Comparison of ENCODE assay signal across 12 mouse cellular contexts in the genomic region with DNA sequence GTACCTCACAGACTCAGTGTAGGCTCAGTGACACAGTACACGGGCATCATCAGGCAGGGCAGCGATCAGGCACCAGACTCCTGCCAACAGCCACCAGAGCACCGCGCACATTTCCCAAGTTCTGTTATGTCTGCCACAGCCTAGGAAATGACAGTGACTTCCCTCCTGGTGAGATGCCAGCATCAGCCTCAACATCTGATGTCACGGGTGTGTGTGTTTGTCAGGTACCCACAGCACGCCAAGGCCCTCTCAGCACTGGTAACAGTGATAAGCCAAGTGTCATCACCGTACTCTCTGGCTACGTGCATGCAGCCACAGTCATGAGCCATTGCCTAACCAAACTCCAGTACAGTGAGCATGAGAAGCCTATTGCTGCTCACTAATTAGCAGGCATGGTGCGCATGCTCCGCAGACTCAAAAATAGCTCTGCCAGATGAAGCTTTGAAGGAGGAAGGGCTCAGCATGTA. TPM values are rescaled to one million over a fixed set of nuclear protein-coding genes. Genes with fewer than 3 reads are reported as not detected.
DNase-seq lines count a peak whose midpoint lies in the region; ATAC-seq and TF ChIP-seq lines count a peak whose summit lies in the region.
"Had no signal": no experiment of that assay in that cellular context is flagged by ENCODE, and none has a peak within 500 bp of the region (broad histone marks: within the 10 kb centered on the region; RNA-seq: fewer than 3 reads in every experiment).

No protein-coding gene starts in this region.

- no peaks in the 10 kb centered on the region for H3K9me3 ChIP-seq in forebrain, postnatal 0 days (ENCODE audit: low read length)
- no peaks in the 10 kb centered on the region for H3K9me3 ChIP-seq in midbrain, embryonic 13.5 days
- H3K9me3 ChIP-seq: lung, embryonic 15.5 days had no signal

- peak; percentile 88 for ATAC-seq in forebrain, postnatal 0 days
- no peak for ATAC-seq in midbrain, embryonic 13.5 days
- ATAC-seq: inflammation-experienced regulatory T-cells, adult 6 months had no signal

- no peaks in the 10 kb centered on the region for H3K27me3 ChIP-seq in forebrain, postnatal 0 days (ENCODE audit: insufficient read depth, low read length)
- no peaks in the 10 kb centered on the region for H3K27me3 ChIP-seq in midbrain, embryonic 13.5 days
- H3K27me3 ChIP-seq: lung, embryonic 15.5 days had no signal

- no peak for TF ChIP-seq CTCF in forebrain, postnatal 0 days (IDR thresholded peaks at IDR 0.05; ENCODE audit: low read depth)
- no peak for TF ChIP-seq CTCF in olfactory bulb, adult 2 months (IDR thresholded peaks at IDR 0.05; ENCODE audit: insufficient read depth, low read depth, low read length)

- H3K4me2 ChIP-seq in forebrain, postnatal 0 days (ENCODE audit: low read depth): no peak overlapping the region
- H3K4me2 ChIP-seq in midbrain, embryonic 13.5 days (replicated peaks): no peak overlapping the region
- H3K4me2 ChIP-seq: lung, embryonic 15.5 days had no signal

- peak overlapping the region; percentile 59 for H3K27ac ChIP-seq in forebrain, postnatal 0 days (ENCODE audit: low read depth, low read length)
- peak overlapping the region; percentile 81 for H3K27ac ChIP-seq in olfactory bulb, adult 2 months (ENCODE audit: insufficient read depth, low read depth, low read length)
- no peak overlapping the region for H3K27ac ChIP-seq in midbrain, embryonic 13.5 days
- H3K27ac ChIP-seq: lung, embryonic 15.5 days had no signal

- no peak overlapping the region for H3K4me3 ChIP-seq in forebrain, postnatal 0 days (ENCODE audit: low read depth, low read length)
- H3K4me3 ChIP-seq in olfactory bulb, adult 2 months (ENCODE audit: insufficient read depth, low read depth, low read length): no peak overlapping the region
- H3K4me3 ChIP-seq in midbrain, embryonic 13.5 days (replicated peaks): no peak overlapping the region
- H3K4me3 ChIP-seq: erythroblast, embryonic 14.5 days; lung, embryonic 15.5 days had no signal

- TF ChIP-seq POLR2A in olfactory bulb, adult 2 months (IDR thresholded peaks at IDR 0.05; ENCODE audit: insufficient read depth, low read depth, low read length): no peak

- no peak overlapping the region for H3K9ac ChIP-seq in forebrain, postnatal 0 days
- no peak overlapping the region for H3K9ac ChIP-seq in midbrain, embryonic 13.5 days (replicated peaks)
- H3K9ac ChIP-seq: lung, embryonic 15.5 days had no signal

- DNase-seq in left cerebral cortex, adult 9 months (ENCODE audit: low spot score in 2 of 2): peak; percentile 44 to 55
- DNase-seq in left cerebral cortex, postnatal 4 days: no peak
- peak; percentile 77 for DNase-seq in forebrain, postnatal 0 days
- peak; percentile 51 to 52 for DNase-seq in layer of hippocampus, postnatal 14 days (ENCODE audit: low spot score in 2 of 2)
- no peak for DNase-seq in thymus, postnatal 36 days
- no peak for DNase-seq in lung, postnatal 14 days

- no peaks in the 10 kb centered on the region for H3K36me3 ChIP-seq in forebrain, postnatal 0 days (ENCODE audit: insufficient read depth)
- H3K36me3 ChIP-seq in midbrain, embryonic 13.5 days: no peaks in the 10 kb centered on the region
- H3K36me3 ChIP-seq: lung, embryonic 15.5 days had no signal

- intact Hi-C loops in left cerebral cortex, postnatal 4 days (cut with DNase I): no loop called here

- 65% methylated on average over 10 of the region's 10 CpGs for WGBS in forebrain, postnatal 0 days
- WGBS in olfactory bulb, adult 2 months: 23% methylated on average over 10 of the region's 10 CpGs
- 92% methylated on average over 10 of the region's 10 CpGs for WGBS in midbrain, embryonic 13.5 days

- H3K4me1 ChIP-seq in forebrain, postnatal 0 days (ENCODE audit: insufficient read depth): 0 out of 2 replicates have a peak, but pooled peaks cover 4% of the 10 kb centered on the region
- H3K4me1 ChIP-seq in olfactory bulb, adult 2 months (ENCODE audit: control insufficient read depth, insufficient read depth, low read length): peaks cover 33% of the 10 kb centered on the region
- no peaks in the 10 kb centered on the region for H3K4me1 ChIP-seq in midbrain, embryonic 13.5 days (replicated peaks)
- H3K4me1 ChIP-seq: lung, embryonic 15.5 days had no signal

RNA-seq across cellular contexts. Expression of gene F10, which starts 0.7 kb away (rescaled TPM):
- total RNA-seq in left cerebral cortex, postnatal 4 days (2021): under 1 TPM in 1 of 2 experiments, not detected in 1; 0.80 TPM
- 0.15 and 0.33 TPM in 2 replicates for total RNA-seq in forebrain, postnatal 0 days (2014; rRNA removed)
- 0.16 and 0.25 TPM in 2 replicates for polyA plus RNA-seq in forebrain, postnatal 0 days (2015; fragmentation: Nextera tagmentation; extraction: Ambion mirVana)
- total RNA-seq in layer of hippocampus, postnatal 14 days (2021): not detected
- polyA plus RNA-seq in olfactory bulb, adult 2 months (2012; ENCODE audit: insufficient read depth, insufficient read length, low replicate concordance, missing spikeins): not detected in 2 replicates
- polyA plus RNA-seq in midbrain, embryonic 13.5 days (2015; fragmentation: Nextera tagmentation; extraction: Ambion mirVana): 0.35 and 0.42 TPM in 2 replicates
- polyA plus RNA-seq: inflammation-experienced regulatory T-cells, adult 6 months had no signal

RNA-seq across cellular contexts. Expression of gene F7, which starts 10.5 kb away (rescaled TPM):
- under 1 TPM in 1 of 2 experiments, not detected in 1; 0.20 TPM for total RNA-seq in left cerebral cortex, postnatal 4 days (2021)
- total RNA-seq in forebrain, postnatal 0 days (2014; rRNA removed): 0.08 and 0.33 TPM in 2 replicates
- 0.08 and 0.15 TPM in 2 replicates for polyA plus RNA-seq in forebrain, postnatal 0 days (2015; fragmentation: Nextera tagmentation; extraction: Ambion mirVana)
- under 1 TPM; 0.23 to 0.41 TPM for total RNA-seq in layer of hippocampus, postnatal 14 days (2021)
- polyA plus RNA-seq in olfactory bulb, adult 2 months (2012; ENCODE audit: insufficient read depth, insufficient read length, low replicate concordance, missing spikeins): not detected in 2 replicates
- polyA plus RNA-seq in midbrain, embryonic 13.5 days (2015; fragmentation: Nextera tagmentation; extraction: Ambion mirVana): 0.17 TPM in 1 of 2 replicates, not detected in the other
- total RNA-seq: MEL had no signal
- polyA plus RNA-seq: inflammation-experienced regulatory T-cells, adult 6 months had no signal

RNA-seq across cellular contexts. Expression of gene Proz, which starts 24.3 kb away (rescaled TPM):
- not detected for total RNA-seq in left cerebral cortex, postnatal 4 days (2021)
- total RNA-seq in forebrain, postnatal 0 days (2014; rRNA removed): 0.24 TPM in 1 of 2 replicates, not detected in the other
- 0.91 TPM in 2 replicates for polyA plus RNA-seq in forebrain, postnatal 0 days (2015; fragmentation: Nextera tagmentation; extraction: Ambion mirVana)
- total RNA-seq in layer of hippocampus, postnatal 14 days (2021): not detected
- not detected in 2 replicates for polyA plus RNA-seq in olfactory bulb, adult 2 months (2012; ENCODE audit: insufficient read depth, insufficient read length, low replicate concordance, missing spikeins)
- polyA plus RNA-seq in midbrain, embryonic 13.5 days (2015; fragmentation: Nextera tagmentation; extraction: Ambion mirVana): 1.00 and 1.2 TPM in 2 replicates

Comparison
In these comparisons a context has a peak if more than half of its experiments do, and no peak if none do; other contexts are left out.
1. DNase-seq: peak in left cerebral cortex, adult 9 months (2 of 2), forebrain, postnatal 0 days (single experiment) and layer of hippocampus, postnatal 14 days (2 of 2); none in left cerebral cortex, postnatal 4 days (single experiment), thymus, postnatal 36 days (0 of 2) and lung, postnatal 14 days (single experiment).